Mouse (Mus musculus) lung, embryonic 15.5 days (tissue): ENCODE results near the gene Cdh3. TPM values are rescaled to one million over a fixed set of nuclear protein-coding genes. Genes with fewer than 3 reads are reported as not detected.
A peak's percentile ranks its signal among the peaks of the same experiment; 100 is the strongest.
"Not testable (repeated sequence)": the region's sequence is repeated elsewhere in the genome, so short reads cannot be mapped to it uniquely, and the experiment has no call there.

Source experiments
- ATAC-seq: fragments of 200-750 bp; cut with Nextera tagmentation; 2 replicates; pipeline ENCODE4 v1.8.0; 2017; ENCODE audit warnings: moderate number of reproducible peaks, borderline replicate concordance; ENCODE audit not compliant: low FRiP score, low TSS enrichment; ENCODE audit errors: extremely low read depth
- H3K27ac ChIP-seq: fragments of 300-500 bp; sonication (generic); 2 replicates; pipeline ENCODE4 v1.5.1; 2015; ENCODE audit warnings: moderate library complexity, mild to moderate bottlenecking, inconsistent platforms
- H3K27me3 ChIP-seq: fragments of 300-500 bp; sonication (generic); 2 replicates; pipeline ENCODE4 v1.6.1; 2015; ENCODE audit warnings: inconsistent platforms
- H3K36me3 ChIP-seq: fragments of 300-500 bp; sonication (generic); 2 replicates; pipeline ENCODE4 v1.6.1; 2015; ENCODE audit warnings: inconsistent platforms
- H3K4me1 ChIP-seq: fragments of 300-500 bp; sonication (generic); 2 replicates; pipeline ENCODE4 v1.6.1; 2015; ENCODE audit warnings: inconsistent platforms
- H3K4me2 ChIP-seq: fragments of 300-500 bp; sonication (generic); 2 replicates; pipeline ENCODE4 v1.6.1; 2015; ENCODE audit warnings: inconsistent platforms, mild to moderate bottlenecking, moderate library complexity
- H3K4me3 ChIP-seq: fragments of 300-500 bp; sonication (generic); 2 replicates; pipeline ENCODE4 v1.5.1; 2015; ENCODE audit warnings: mild to moderate bottlenecking, inconsistent platforms
- H3K9ac ChIP-seq: fragments of 300-500 bp; sonication (generic); 2 replicates; pipeline ENCODE4 v1.6.1; 2015; ENCODE audit warnings: inconsistent platforms
- H3K9me3 ChIP-seq: fragments of 300-500 bp; sonication (generic); 2 replicates; pipeline ENCODE4 v1.6.1; 2016; ENCODE audit warnings: inconsistent platforms
- WGBS: fragments of 180-500 bp; shearing (Covaris S2); methylation state at CpG from one replicate; pipeline ENCODE4 v1.1.7; 2015; 5-methylcytosine and 5-hydroxymethylcytosine counted together
- polyA plus RNA-seq: library from polyadenylated mRNA; unstranded; fragments of >200 nt; fragmentation: Nextera tagmentation; extraction: Ambion mirVana; gene quantifications from 2 replicates; pipeline ENCODE4 v1.2.1, GENCODE M21; 2015

The Cdh3 gene
- polyA plus RNA-seq, 1 experiment from 2014 or later = 22.1 TPM

DNA sequence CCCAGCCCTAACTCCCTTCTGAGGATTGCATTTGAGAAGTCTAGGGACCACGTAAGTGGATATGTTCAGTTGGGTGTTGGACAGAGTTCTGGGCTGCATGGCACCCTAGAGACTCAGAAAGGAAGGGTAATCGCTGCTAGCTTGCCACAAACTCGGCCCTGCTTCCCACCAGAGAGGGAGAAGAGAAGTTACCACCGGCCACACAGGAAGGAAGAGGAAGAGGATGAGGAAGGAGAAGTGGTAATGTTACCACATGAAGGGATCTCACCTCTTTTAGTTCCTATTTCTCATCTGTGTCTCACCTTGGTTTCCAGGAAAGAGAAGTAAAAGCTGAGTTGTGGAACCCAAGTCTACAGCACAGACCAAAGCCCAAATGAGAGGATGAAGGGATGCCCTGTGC, 63.6 kb downstream of the Cdh3 start:
- Histone ChIP-seq H3K4me2 (no peak overlapping the region), H3K9me3 (no peaks in the 10 kb centered on the region), H3K9ac (no peak overlapping the region), H3K36me3 (no peaks in the 10 kb centered on the region), H3K4me1 (peaks cover 31% of the 10 kb centered on the region), H3K27ac (no peak overlapping the region), H3K27me3 (no peaks in the 10 kb centered on the region), H3K4me3 (no peak overlapping the region)
- no peak for ATAC-seq
- WGBS = 89% methylated on average over 4 of the region's 4 CpGs

DNA sequence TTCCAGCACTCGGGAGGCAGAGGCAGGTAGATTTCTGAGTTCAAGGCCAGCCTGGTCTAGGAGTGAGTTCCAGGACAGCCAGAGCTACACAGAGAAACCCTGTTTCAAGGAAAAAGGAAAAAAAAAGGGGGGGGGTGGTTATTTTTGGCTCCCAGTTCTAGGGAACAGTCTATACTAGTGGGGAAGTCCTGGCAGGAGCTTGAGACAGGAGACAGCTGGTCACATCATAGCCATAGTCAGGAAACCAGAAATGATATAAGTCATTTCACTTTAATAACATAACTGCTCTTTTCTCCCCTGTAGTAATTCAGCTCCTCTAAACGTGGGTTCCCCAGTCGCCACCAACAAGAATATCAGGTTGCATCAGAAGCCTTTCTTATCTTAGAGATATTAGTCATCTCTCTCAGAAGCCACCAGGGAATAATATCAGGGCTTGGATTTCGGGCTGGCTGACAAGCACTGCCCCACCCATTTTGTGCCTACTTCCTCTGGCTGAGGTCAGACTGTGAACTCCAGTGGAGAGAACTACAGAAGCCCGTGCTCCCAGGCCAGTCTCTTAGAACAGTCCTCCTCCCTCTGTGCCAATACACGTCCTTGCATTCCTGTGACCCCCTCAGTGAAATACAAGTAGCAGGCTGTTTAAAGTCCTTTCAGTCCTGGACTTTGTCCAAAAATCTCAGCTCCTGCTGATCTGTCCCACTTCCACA, 66.3 kb downstream of the Cdh3 start:
- Histone ChIP-seq H3K4me1 (peaks cover 32% of the 10 kb centered on the region), H3K9me3 (no peaks in the 10 kb centered on the region), H3K27me3 (no peaks in the 10 kb centered on the region), H3K9ac (no peak overlapping the region), H3K4me3 (no peak overlapping the region), H3K36me3 (no peaks in the 10 kb centered on the region), H3K27ac (peak overlapping the region; percentile 83), H3K4me2 (no peak overlapping the region)
- peak; percentile 83 for ATAC-seq
- whole genome bisulfite sequencing = 13% methylated on average over 6 of the region's 6 CpGs

DNA sequence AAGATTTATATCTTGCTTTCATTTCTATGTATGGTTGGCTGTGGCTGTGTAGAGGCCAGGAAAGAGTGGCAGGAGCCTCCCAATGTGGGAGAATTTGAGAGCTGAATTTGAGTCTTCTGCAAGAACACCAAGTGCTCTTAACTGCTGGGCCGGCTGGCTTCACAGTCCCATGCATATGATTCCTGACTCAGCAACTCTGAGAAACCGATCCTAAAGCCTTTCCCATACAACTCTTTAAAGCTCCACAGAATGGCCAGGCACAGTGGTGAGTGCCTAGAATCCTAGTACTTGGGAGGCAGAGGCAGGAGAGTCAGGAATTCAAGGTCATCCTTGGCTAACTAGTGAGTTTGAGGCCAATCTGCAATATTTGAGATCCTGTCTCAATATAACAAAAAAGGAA, 68.8 kb downstream of the Cdh3 start:
- no peaks in the 10 kb centered on the region for H3K9me3 ChIP-seq
- no peak overlapping the region for H3K27ac ChIP-seq
- H3K27me3 ChIP-seq = no peaks in the 10 kb centered on the region
- no peak overlapping the region for H3K4me2 ChIP-seq
- no peak for ATAC-seq
- WGBS = 60% methylated on average over 2 of the region's 2 CpGs
- no peak overlapping the region for H3K4me3 ChIP-seq
- H3K36me3 ChIP-seq = no peaks in the 10 kb centered on the region
- peaks cover 29% of the 10 kb centered on the region for H3K4me1 ChIP-seq
- H3K9ac ChIP-seq = no peak overlapping the region

DNA sequence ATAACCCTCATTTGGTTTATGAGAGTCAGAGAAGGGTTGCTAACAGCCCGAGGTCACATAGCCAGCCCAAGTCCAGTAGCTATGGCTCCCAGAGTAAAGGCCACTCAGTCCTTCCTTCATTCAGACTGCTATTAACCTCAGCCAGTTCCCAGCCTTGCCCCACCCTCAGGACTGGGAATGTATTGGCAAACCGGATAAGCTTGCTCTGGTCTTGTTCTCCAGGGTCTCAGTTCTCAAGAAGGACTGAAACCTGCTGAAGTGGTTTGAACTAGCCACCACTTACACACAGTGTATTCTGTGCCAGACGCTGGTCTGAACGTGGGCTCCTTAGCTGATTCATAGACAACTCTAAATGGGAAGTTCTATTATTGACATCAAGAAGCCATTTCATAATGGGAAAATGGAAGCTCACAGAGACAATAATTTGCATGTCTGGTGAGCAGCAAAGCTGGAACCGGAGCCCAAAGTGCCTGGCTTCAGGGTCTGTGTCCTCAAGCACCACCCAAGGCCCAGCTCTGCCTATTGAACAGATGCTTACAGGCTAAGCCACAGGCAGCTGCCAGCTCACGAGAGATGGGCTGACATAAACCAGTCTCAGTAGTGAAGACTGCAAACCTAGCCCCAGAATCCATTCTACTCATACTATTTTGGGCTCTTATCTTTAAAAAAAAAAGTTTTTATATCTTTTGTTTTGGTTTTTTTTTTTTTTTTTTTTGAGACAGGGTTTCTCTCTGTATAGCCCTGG, 70.8 kb downstream of the Cdh3 start:
- Histone ChIP-seq H3K4me3 (no peak overlapping the region), H3K4me1 (peaks cover 41% of the 10 kb centered on the region), H3K9ac (no peak overlapping the region), H3K27ac (peak overlapping the region; percentile 88), H3K4me2 (no peak overlapping the region), H3K27me3 (no peaks in the 10 kb centered on the region), H3K9me3 (no peaks in the 10 kb centered on the region), H3K36me3 (no peaks in the 10 kb centered on the region)
- ATAC-seq = peak; percentile 73; the same call in 1 of the 2 replicates
- 48% methylated on average over 6 of the region's 6 CpGs for WGBS

- no peak for ATAC-seq
Measured at GRCm38 (mm10) chr8:106584942-106585670, 74.4 kb downstream of the Cdh3 start.

GRCm38 (mm10) chr8:106585671-106586037, 75.0 kb downstream of the Cdh3 start:
- H3K36me3 ChIP-seq = no peaks in the 10 kb centered on the region
- H3K9me3 ChIP-seq = no peaks in the 10 kb centered on the region
- WGBS = 79% methylated on average over 3 of the region's 3 CpGs
- H3K4me3 ChIP-seq = no peak overlapping the region
- no peak overlapping the region for H3K9ac ChIP-seq
- H3K27ac ChIP-seq = peak overlapping the region; percentile 85; the same call in 1 of the 2 replicates
- H3K27me3 ChIP-seq = no peaks in the 10 kb centered on the region
- H3K4me2 ChIP-seq = no peak overlapping the region
- ATAC-seq = no peak
- H3K4me1 ChIP-seq = peaks cover 17% of the 10 kb centered on the region

More at GRCm38 (mm10) chr8:106584942-106585670, 74.4 kb downstream of the Cdh3 start:
- WGBS = 35% methylated on average over 11 of the region's 11 CpGs
- Histone ChIP-seq H3K27me3 (no peaks in the 10 kb centered on the region), H3K4me3 (no peak overlapping the region), H3K36me3 (no peaks in the 10 kb centered on the region), H3K4me2 (peak overlapping the region; percentile 16; the same call in 1 of the 2 replicates), H3K27ac (peak overlapping the region; percentile 85), H3K4me1 (peaks cover 17% of the 10 kb centered on the region), H3K9me3 (no peaks in the 10 kb centered on the region), H3K9ac (no peak overlapping the region)

DNA sequence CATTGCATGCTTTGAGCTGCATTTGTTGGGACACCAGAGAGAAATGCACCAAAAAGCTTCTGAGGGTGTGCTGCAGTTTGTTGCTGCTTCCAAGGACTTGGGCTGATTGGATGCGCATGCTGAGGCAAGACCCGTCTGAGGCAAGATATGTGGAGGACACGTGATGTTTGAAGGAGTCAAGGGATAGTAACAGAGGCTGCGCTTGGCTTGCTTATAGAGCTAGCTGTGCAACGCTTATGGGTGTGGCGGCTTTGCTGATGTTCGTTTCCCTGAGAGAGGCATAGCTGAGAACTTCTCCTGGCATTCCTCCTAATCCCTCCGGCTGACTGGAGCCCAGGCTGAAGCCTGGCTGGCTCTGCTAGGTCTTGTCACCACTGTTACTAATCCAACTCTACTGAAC, 76.2 kb downstream of the Cdh3 start:
- 79% methylated on average over 8 of the region's 8 CpGs for WGBS
- no peaks in the 10 kb centered on the region for H3K27me3 ChIP-seq
- no peaks in the 10 kb centered on the region for H3K36me3 ChIP-seq
- H3K9ac ChIP-seq = no peak overlapping the region
- peaks cover 14% of the 10 kb centered on the region for H3K4me1 ChIP-seq
- no peak overlapping the region for H3K4me2 ChIP-seq
- H3K4me3 ChIP-seq = no peak overlapping the region
- ATAC-seq = no peak
- H3K9me3 ChIP-seq = no peaks in the 10 kb centered on the region
- H3K27ac ChIP-seq = no peak overlapping the region

DNA sequence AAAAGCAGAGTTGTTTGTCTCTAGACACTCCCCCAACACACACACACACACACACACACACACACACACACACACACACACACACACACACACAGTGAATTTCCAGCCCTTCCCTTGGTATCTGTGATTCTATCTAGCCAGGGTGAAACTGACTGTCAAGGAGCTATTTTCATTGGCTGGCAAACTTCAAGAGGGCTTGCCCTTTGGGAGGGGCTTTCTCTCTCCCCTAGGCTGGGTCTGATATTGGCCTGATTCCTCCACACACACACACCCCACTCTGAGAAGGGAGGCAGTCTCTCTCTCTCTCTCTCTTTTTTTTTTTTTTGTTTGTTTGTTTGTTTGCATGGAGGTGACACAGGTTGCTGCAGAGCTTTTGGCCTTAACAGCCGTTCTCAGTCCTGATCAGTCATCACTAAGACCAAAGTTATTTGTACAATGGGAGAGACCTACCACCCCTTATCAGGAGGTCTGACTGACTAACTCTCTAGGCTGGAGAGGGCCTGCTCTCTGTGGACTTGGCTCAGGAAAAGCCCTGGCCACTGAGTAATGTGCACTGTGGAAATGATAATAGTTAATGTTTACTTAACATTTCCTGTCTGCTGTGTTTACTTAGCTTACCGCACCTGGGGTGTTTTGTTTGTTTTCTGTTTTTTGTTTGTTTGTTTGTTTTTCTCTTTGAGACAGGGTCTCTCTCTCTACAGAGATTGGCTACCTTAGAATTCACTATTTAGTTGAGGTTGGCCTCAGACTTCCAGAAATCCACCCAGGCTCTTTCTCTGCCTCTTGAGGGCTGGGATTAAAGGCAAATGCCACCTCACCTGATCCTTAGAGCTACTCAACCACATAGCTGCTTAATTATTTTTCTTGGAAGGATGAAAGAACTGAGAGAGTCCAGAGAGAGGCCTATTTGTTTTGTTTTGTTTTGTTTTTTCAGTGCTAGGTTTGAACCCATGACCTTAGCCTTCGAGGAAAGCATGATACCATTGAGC, 78.0 kb downstream of the Cdh3 start:
- WGBS = 33% methylated on average over 3 of the region's 3 CpGs
- no peak overlapping the region for H3K27ac ChIP-seq

GRCm38 (mm10) chr8:106592458-106592857, 81.8 kb downstream of the Cdh3 start:
- Histone ChIP-seq H3K27ac (no peak overlapping the region), H3K27me3 (no peaks in the 10 kb centered on the region), H3K4me1 (no peaks in the 10 kb centered on the region), H3K9me3 (no peaks in the 10 kb centered on the region), H3K4me3 (no peak overlapping the region), H3K4me2 (no peak overlapping the region), H3K9ac (no peak overlapping the region), H3K36me3 (no peaks in the 10 kb centered on the region)
- no peak for ATAC-seq
- 33% methylated on average over 3 of the region's 3 CpGs for WGBS

More for the DNA sequence above, 78.0 kb downstream of the Cdh3 start:
- no peaks in the 10 kb centered on the region for H3K36me3 ChIP-seq
- no peak overlapping the region for H3K9ac ChIP-seq
- no peak for ATAC-seq
- H3K4me3 ChIP-seq = no peak overlapping the region
- H3K9me3 ChIP-seq = no peaks in the 10 kb centered on the region
- no peaks in the 10 kb centered on the region for H3K27me3 ChIP-seq
- H3K4me2 ChIP-seq = no peak overlapping the region
- H3K4me1 ChIP-seq = peaks cover 14% of the 10 kb centered on the region

DNA sequence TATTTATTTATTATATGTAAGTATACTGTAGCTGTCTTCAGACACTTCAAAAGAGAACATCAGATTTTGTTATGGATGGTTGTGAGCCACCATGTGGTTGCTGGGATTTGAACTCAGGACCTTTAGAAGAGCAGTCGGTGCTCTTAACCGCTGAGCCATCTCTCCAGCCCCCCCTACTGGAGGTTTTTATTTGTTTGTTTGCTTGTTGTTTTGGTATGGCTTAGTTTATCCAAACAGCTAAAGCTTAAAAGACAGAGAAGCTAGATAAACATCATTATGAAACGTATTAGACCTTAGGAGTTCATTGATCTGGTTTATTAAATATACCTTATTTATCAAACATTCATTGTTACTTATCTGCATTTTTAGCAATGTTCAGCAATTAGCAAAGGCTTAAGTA, 84.9 kb downstream of the Cdh3 start:
- ATAC-seq, H3K9me3 ChIP-seq, H3K4me2 ChIP-seq, H3K4me3 ChIP-seq, H3K27ac ChIP-seq, H3K36me3 ChIP-seq, H3K9ac ChIP-seq, H3K27me3 ChIP-seq, H3K4me1 ChIP-seq: not testable (repeated sequence)
- WGBS = 89% methylated on average over 3 of the region's 3 CpGs

GRCm38 (mm10) chr8:106597067-106597466, 86.4 kb downstream of the Cdh3 start:
- Histone ChIP-seq H3K9ac (no peak overlapping the region), H3K27ac (no peak overlapping the region), H3K36me3 (no peaks in the 10 kb centered on the region), H3K4me3 (no peak overlapping the region), H3K4me1 (no peaks in the 10 kb centered on the region), H3K4me2 (no peak overlapping the region), H3K27me3 (peaks cover 4% of the 10 kb centered on the region), H3K9me3 (no peaks in the 10 kb centered on the region)
- no peak for ATAC-seq
- 92% methylated on average over 5 of the region's 5 CpGs for WGBS
